Mouse (Mus musculus): ENCODE results near the gene Mst1.
A peak's percentile ranks its signal among the peaks of the same experiment; 100 is the strongest.

The Mst1 gene

DNA sequence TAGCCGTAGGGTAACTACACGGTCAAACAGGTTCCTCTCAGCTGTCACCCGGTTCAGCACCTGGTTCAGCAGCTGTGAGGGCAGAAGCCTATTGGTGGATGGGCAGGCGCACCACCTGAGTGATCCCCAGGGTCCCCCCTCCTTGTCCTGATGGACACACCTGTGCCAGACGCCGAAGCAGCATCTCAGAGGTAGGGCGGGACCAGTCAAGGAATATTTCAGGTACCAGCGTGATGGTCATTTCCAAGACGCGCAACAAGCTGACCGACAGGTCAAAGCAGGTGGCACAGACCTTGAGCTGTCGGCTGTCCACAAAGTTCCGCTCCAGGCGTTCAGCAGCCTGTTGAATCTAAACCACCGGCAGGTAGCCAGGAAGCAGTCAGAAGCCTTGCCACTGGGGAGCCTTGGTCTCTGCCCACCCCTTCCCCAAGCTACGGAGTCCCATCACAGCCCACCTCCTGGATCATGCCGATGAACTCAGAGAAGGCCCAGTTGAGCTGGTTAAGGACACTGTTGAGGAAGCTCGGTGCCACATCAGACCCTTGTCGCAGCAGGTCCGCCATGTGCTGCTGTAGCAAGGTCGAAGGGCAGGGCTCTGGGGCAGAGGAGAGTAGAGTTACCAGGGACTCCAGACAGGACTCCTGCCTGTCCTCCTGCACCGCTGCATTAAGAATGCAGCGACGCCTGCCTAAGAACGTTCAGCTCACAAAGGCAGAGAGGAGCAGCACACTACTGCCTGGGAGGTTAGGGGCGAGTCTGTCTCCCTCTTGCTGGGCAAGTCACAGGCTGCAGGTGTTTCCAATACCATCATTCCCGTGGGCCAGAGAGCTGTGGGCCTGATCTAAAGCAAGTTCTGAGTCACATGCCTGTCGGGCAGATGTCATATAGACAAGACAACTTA is 23.6 kb upstream of the Mst1 start:
- no peak for DNase-seq (ENCODE audit: low read depth, low spot score)

DNA sequence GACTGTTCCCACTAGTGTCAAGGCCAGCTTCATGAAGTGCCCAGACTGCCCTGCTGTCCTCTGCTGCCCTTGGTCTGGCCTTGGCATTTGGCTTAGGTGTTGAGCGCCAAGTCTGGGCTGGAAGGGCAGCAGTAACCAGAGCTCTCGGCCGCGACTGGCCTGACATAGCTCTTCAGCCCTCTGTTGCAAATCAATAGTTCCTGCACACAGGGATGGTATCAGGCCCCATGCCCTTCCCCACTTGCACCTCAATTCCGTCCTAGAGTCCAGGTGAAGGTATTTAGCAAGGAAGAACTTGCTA is 23.0 kb upstream of the Mst1 start:
- no peak for DNase-seq (ENCODE audit: low read depth, low spot score)

DNA sequence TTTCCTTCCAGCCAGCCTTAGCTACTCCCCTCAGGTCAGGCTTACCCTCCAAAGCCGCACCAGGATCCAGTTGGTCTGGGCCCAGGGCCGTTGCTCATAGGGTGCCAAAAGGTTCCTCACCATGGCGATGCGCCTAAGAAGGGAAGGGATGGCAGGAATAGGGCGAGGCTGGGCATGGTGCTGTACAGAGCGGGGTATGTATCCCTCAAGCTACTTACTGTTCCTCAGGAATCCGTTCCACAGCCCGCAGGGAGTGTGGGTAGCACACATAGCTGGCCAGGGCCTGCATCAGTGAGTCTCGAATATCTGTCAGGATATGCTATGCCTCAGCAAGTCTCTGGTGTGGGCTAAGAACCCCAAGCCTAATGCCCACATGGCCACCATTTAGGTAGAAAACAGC is 21.9 kb upstream of the Mst1 start:
- no peak for DNase-seq (ENCODE audit: low read depth, low spot score)

DNA sequence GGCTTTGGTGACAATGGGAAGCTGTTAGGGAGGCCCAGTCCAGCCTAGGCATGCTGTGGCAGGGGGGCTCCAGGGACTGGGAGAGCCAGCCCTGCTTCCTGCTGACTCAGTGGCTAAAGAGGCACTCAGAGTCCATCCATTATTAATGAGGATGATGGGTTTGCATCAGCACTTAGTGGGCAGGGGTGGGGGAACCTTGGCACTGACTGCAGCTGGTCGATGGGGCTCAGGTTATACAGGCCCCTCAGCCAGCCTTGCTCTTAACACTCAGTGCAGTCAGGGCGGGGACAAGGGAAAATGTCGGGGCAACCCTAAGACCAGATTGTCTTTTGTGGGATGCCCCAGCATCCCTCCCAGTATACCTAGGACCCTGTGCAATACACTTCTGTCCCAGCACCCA is 18.1 kb upstream of the Mst1 start:
- no peak for DNase-seq (ENCODE audit: low read depth, low spot score)

GRCm38 (mm10) chr9:108063361-108063760 is 16.9 kb upstream of the Mst1 start:
- DNase-seq (ENCODE audit: low read depth, low spot score) = no peak

DNA sequence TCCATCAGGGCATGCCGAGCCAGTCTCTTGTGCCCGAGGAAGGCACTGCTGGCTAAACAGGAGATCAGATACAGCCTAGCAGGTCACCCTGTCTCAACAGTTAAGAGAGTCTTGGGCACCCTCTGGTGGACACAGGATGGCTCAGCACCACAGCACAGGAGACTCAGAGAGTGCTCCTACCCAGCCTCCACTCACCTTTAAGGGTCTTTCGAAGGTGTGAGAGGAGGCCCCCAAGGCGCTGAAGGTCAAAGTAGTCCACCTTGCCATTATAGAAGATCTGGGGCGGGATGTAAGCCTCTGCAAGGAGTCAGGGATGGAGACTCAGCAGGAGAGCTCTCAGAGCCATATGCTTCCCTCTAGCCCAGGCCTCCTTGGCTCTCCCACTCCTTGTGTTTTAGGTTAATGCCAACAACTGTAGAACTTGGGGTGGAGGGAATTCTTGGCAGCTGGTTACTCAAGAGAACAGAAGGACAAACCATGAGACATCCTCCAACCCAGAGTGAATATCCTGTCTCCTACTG is 14.7 kb upstream of the Mst1 start:
- DNase-seq (ENCODE audit: low read depth, low spot score) = peak; percentile 92

- no peak for DNase-seq (ENCODE audit: low read depth, low spot score)
These were observed 13.0 kb upstream of the Mst1 start for GRCm38 (mm10) chr9:108067199-108067598.

DNA sequence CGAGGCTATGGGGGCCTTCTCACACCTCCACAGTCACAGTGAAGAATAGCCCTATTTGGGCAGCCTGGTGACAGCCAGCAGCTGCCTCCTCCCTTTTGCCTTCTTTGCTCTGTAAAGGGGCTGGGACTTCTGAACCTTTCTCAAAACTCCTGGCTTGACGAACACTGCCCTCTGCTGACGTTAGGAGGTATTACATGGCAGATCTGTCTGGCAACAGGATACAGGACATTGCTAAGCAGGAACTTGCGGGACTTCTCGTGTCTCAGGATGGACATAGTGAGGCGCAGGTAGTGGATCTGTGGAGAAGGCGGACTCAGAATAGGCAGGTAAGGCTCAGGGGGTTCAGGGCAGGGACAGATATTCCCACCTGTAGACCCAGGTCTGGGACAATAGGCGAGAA is 12.3 kb upstream of the Mst1 start:
- DNase-seq (ENCODE audit: low read depth, low spot score) = peak; percentile 96

DNA sequence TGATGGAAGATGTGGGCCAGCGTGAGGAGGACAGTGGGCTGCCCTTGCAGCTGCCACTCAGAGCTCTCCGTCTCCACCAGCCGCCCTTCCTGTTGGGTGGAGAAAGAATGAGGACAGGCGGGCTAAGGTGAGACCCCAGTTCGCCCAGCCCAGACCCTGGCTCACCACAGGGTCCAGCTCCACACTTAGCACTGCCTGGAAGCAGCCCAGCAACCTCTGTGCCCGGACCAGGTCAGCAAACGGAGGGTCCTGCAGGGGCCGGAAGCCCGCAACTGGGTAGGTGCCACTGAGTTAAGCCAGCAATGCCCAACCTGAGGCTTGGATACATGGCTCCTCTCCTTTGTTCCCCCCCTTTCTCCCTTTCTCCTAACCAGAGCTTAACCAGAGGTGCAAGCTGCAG is 11.2 kb upstream of the Mst1 start:
- no peak for DNase-seq (ENCODE audit: low read depth, low spot score)

DNA sequence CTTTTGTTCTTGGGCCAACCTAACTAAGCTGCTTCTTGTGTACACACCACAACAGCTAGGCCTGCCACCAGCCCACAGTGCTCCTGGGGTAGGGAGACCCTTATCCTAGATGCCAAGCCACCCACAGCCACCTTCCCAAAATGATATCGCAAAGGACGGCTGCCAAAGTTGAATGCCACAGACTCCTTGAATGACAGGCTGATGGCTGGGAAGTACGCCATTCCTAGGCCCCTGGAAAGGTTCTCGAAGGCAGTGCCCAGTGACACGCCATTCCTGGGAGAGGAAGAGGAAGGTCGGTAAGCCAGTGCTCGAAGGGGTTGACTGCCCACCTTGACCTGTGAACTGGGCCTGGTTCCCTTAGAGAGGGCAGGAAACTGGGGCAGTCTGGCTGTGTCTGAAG is 10.7 kb upstream of the Mst1 start:
- DNase-seq (ENCODE audit: low read depth, low spot score) = no peak

GRCm38 (mm10) chr9:108071801-108072200 is 8.4 kb upstream of the Mst1 start:
- DNase-seq (ENCODE audit: low read depth, low spot score) = no peak

- DNase-seq (ENCODE audit: low read depth, low spot score) = peak; percentile 83
These were observed 7.7 kb upstream of the Mst1 start for GRCm38 (mm10) chr9:108072481-108072924.

- DNase-seq (ENCODE audit: low read depth, low spot score) = peak; percentile 98
These were observed 6.9 kb upstream of the Mst1 start for GRCm38 (mm10) chr9:108073141-108073930.

- DNase-seq (ENCODE audit: low read depth, low spot score) = no peak
These were observed 2.3 kb downstream of the Mst1 start for GRCm38 (mm10) chr9:108082549-108082948.

DNA sequence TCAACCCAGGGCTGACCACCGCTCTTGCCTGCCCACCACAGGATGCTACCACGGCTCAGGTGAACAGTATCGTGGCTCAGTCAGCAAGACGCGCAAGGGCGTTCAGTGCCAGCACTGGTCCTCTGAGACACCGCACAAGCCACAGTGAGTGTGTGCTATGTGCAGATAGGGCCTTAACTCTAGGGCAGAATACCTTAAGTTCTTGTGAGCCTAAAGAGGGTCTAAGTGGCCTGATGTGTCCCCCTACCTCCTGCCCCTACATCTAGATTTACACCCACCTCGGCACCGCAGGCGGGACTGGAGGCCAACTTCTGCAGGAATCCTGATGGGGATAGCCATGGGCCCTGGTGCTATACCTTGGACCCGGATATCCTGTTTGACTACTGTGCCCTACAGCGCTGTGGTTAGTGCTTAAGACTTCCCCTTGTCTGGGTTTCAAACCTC is 2.8 kb downstream of the Mst1 start, which contains the start of gene Rnf123:
Gene Rnf123 (minus strand): TSS at position 359 of the 444 bp plus-strand sequence.
- DNase-seq (ENCODE audit: low read depth, low spot score) = no peak

GRCm38 (mm10) chr9:108083561-108083960 is 3.3 kb downstream of the Mst1 start:
- no peak for DNase-seq (ENCODE audit: low read depth, low spot score)

DNA sequence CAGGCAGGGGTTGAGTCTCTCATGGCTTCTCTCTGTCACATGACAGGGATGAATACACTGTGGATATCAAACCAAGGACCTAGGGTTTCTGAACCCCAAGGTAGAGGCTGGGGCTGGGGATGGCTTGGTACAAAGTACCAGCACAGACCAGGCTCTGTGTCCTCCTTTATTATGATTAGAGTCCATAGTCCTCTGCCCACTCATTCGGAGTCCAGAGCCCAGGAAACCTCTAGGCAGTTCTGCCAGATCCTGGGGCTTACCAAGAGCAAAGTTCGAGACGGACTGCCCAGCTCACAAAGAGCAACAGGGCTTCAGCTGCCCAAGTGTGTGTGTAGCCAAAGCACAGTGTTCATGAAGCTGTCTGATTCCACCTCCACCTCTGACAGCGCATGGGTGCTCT is 5.0 kb downstream of the Mst1 start:
- no peak for DNase-seq (ENCODE audit: low read depth, low spot score)

- DNase-seq (ENCODE audit: low read depth, low spot score) = no peak
These were observed 10.4 kb downstream of the Mst1 start for GRCm38 (mm10) chr9:108090611-108091120.

- DNase-seq (ENCODE audit: low read depth, low spot score) = no peak
These were observed 13.3 kb downstream of the Mst1 start for GRCm38 (mm10) chr9:108093586-108093985.

- DNase-seq (ENCODE audit: low read depth, low spot score) = peak; percentile 93
These were observed 14.1 kb downstream of the Mst1 start, which contains the start of gene Apeh for GRCm38 (mm10) chr9:108094184-108094941. Apeh (minus strand) TSS chr9:108094606.

- no peak for DNase-seq (ENCODE audit: low read depth, low spot score)
These were observed 14.8 kb downstream of the Mst1 start for GRCm38 (mm10) chr9:108094998-108095411.

Data from brain, adult 2 months (tissue).